Mouse (Mus musculus) C2C12 (cell line): Measurements from ENCODE around the gene Usp4.

Experiments used
- CEBPB ChIP-seq: IDR thresholded peaks from one replicate; pipeline ENCODE4 v1.6.1; 2011; ENCODE audit warnings: low read depth, mild to moderate bottlenecking, control low read depth, moderate library complexity
- CTCF ChIP-seq: IDR thresholded peaks from one replicate; pipeline ENCODE4 v1.5.1; 2011; ENCODE audit not compliant: control insufficient read depth, insufficient read depth, insufficient read length
- FOSL1 ChIP-seq: IDR thresholded peaks from one replicate; pipeline ENCODE4 v1.8.0; 2011; ENCODE audit warnings: mild to moderate bottlenecking, low read length; ENCODE audit not compliant: poor library complexity, insufficient read depth, severe bottlenecking
- MAX ChIP-seq: IDR thresholded peaks from one replicate; pipeline ENCODE4 v1.6.1; 2011; ENCODE audit warnings: mild to moderate bottlenecking, control low read depth
- USF1 ChIP-seq: IDR thresholded peaks from one replicate; pipeline ENCODE4 v1.6.1; 2011; ENCODE audit warnings: low read depth, mild to moderate bottlenecking, control low read depth, moderate library complexity

- no peak for TF ChIP-seq CTCF
- no peak for TF ChIP-seq CEBPB
- TF ChIP-seq MAX: no peak
- no peak for TF ChIP-seq FOSL1
- TF ChIP-seq USF1: no peak
Observed at GRCm38 (mm10) chr9:108341139-108341475, 6.5 kb upstream of the Usp4 start.
